Mouse (Mus musculus) ES-E14 (cell line): Measurements from ENCODE around the gene Pcyt1a.

Source experiments
- CHD2 ChIP-seq: IDR thresholded peaks from 2 replicates; pipeline ENCODE4 v1.6.1; 2014; ENCODE audit warnings: mild to moderate bottlenecking, low read depth, low read length, inconsistent platforms
- HCFC1 ChIP-seq: IDR thresholded peaks from 2 replicates; pipeline ENCODE4 v1.6.1; 2012; ENCODE audit warnings: low read length, inconsistent platforms, borderline replicate concordance; ENCODE audit not compliant: insufficient read depth

DNA sequence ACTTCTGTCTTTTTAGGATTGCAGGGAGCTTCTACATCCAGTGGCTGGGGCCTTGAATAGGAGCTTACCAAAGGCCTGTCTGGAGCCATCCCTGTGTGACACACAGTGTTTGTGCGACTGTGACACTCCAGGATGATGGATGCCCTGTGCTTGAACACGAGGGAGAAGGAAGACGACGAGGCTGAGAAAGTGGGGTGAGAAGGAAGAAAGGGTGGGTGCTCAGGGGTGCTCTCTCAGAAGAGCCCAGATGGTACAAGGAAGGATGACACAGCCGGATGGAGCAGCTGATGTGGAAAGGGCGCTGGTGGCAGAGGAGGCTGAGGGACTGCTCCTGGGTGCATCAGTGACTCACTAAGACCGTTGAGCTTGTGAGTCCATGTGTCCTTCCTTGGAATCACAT is 30.5 kb upstream of the Pcyt1a start, which contains the start of gene Tm4sf19:
- TF ChIP-seq HCFC1 (no peak), CHD2 (no peak)
